Mouse (Mus musculus): ENCODE results near the gene Ankfy1.

GRCm38 (mm10) chr11:72683402-72683801 lies 6.4 kb upstream of the Ankfy1 start:
- TF ChIP-seq POLR2A (IDR thresholded peaks at IDR 0.05; ENCODE audit: insufficient read depth, low read depth, low read length) (no peak), CTCF (IDR thresholded peaks at IDR 0.05; ENCODE audit: insufficient read depth, low read depth, low read length) (no peak)

All from olfactory bulb, adult 2 months (tissue).